Mouse (Mus musculus) c-Kit-positive CD71-positive TER-119-positive erythroid progenitor cells, embryonic 14.5 days (primary cell): ENCODE data around the gene Ovca2.
"Not testable (repeated sequence)": the region's sequence is repeated elsewhere in the genome, so short reads cannot be mapped to it uniquely, and the experiment has no call there.

Experiments
- DNase-seq: peaks from one replicate; pipeline ENCODE4 v3.0.0-alpha.2; 2013; ENCODE audit warnings: low spot score

The Ovca2 gene

GRCm38 (mm10) chr11:75194850-75195461 is 16.3 kb upstream of the Ovca2 start:
- DNase-seq: no peak

- no peak for DNase-seq
Observed at GRCm38 (mm10) chr11:75194121-75194849, 15.7 kb upstream of the Ovca2 start.

GRCm38 (mm10) chr11:75193256-75194071 is 14.8 kb upstream of the Ovca2 start, which contains the start of gene Rtn4rl1:
TSS of gene Rtn4rl1 (plus strand) at chr11:75193783.
- DNase-seq: no peak

GRCm38 (mm10) chr11:75192336-75193214 is 13.9 kb upstream of the Ovca2 start:
- peak; percentile 63 for DNase-seq

GRCm38 (mm10) chr11:75191841-75192240 is 13.2 kb upstream of the Ovca2 start:
- no peak for DNase-seq

- no peak for DNase-seq
Observed at GRCm38 (mm10) chr11:75190905-75191441, 12.3 kb upstream of the Ovca2 start, which contains the start of gene Dph1. TSS of gene Dph1 (minus strand) at chr11:75191241.

GRCm38 (mm10) chr11:75190371-75190724 is 11.7 kb upstream of the Ovca2 start:
- DNase-seq: peak; percentile 86

- peak; percentile 47 for DNase-seq
Observed at GRCm38 (mm10) chr11:75189713-75190370, 11.2 kb upstream of the Ovca2 start.

GRCm38 (mm10) chr11:75184986-75185385 is 6.4 kb upstream of the Ovca2 start:
- no peak for DNase-seq

GRCm38 (mm10) chr11:75184573-75184972 is 5.9 kb upstream of the Ovca2 start:
- no peak for DNase-seq

- DNase-seq: no peak
Observed at GRCm38 (mm10) chr11:75183917-75184570, 5.4 kb upstream of the Ovca2 start.

GRCm38 (mm10) chr11:75178011-75178410 is 624 bp downstream of the Ovca2 start:
- DNase-seq: no peak

- not testable (repeated sequence) for DNase-seq
Observed at GRCm38 (mm10) chr11:75174574-75174973, 4.1 kb downstream of the Ovca2 start.

- DNase-seq: no peak
Observed at GRCm38 (mm10) chr11:75173799-75174165, 4.9 kb downstream of the Ovca2 start.

GRCm38 (mm10) chr11:75173095-75173798 is 5.4 kb downstream of the Ovca2 start:
- peak; percentile 72 for DNase-seq

- DNase-seq: no peak
Observed at GRCm38 (mm10) chr11:75172151-75173094, 6.2 kb downstream of the Ovca2 start.

GRCm38 (mm10) chr11:75171186-75171865 is 7.3 kb downstream of the Ovca2 start:
- no peak for DNase-seq

GRCm38 (mm10) chr11:75170136-75170751 is 8.4 kb downstream of the Ovca2 start:
- peak; percentile 86 for DNase-seq
